Mouse (Mus musculus) thymus, adult 2 months (tissue): ENCODE data around the gene Mmp14. TPM values are rescaled to one million over a fixed set of nuclear protein-coding genes. Genes with fewer than 3 reads are reported as not detected.

Source experiments
- DNase-seq: peaks from one replicate; pipeline ENCODE4 v3.0.0; 2021
- H3K27ac ChIP-seq: fragments of 200-500 bp; 2 replicates; pipeline ENCODE4 v1.5.1; 2012; ENCODE audit warnings: low read length, control low read depth; ENCODE audit not compliant: control insufficient read depth, insufficient read depth
- H3K27me3 ChIP-seq: fragments of 200-500 bp; 2 replicates; pipeline ENCODE4 v1.6.1; 2012; ENCODE audit warnings: mild to moderate bottlenecking, low read length, moderate library complexity, mixed read lengths; ENCODE audit not compliant: control insufficient read depth, insufficient read depth
- H3K36me3 ChIP-seq: fragments of 200-500 bp; 2 replicates; pipeline ENCODE4 v1.6.1; 2012; ENCODE audit warnings: mild to moderate bottlenecking, low read length, moderate library complexity; ENCODE audit not compliant: control insufficient read depth, insufficient read depth
- H3K4me1 ChIP-seq: fragments of 200-500 bp; replicated peaks from 2 replicates; pipeline ENCODE4 v1.6.1; 2012; ENCODE audit warnings: low read length; ENCODE audit not compliant: control insufficient read depth, insufficient read depth
- H3K4me3 ChIP-seq: fragments of 200-500 bp; 2 replicates; pipeline ENCODE4 v1.5.1; 2012; ENCODE audit warnings: mild to moderate bottlenecking, low read length, control low read depth, moderate library complexity; ENCODE audit not compliant: control insufficient read depth, insufficient read depth
- CTCF ChIP-seq: fragments of 200-500 bp; IDR thresholded peaks from 2 replicates; pipeline ENCODE4 v1.5.1; 2012; ENCODE audit warnings: mild to moderate bottlenecking, control low read depth, low read length, moderate library complexity, borderline replicate concordance; ENCODE audit not compliant: control insufficient read depth, poor library complexity, insufficient read depth; ENCODE audit errors: extremely low read depth
- POLR2A ChIP-seq: fragments of 200-500 bp; IDR thresholded peaks from 2 replicates; pipeline ENCODE4 v1.6.1; 2012; ENCODE audit warnings: mild to moderate bottlenecking, low read length, control low read depth, moderate library complexity; ENCODE audit not compliant: control insufficient read depth, poor library complexity, insufficient read depth; ENCODE audit errors: extremely low read depth
- WGBS: fragments of 180-500 bp; shearing (Covaris S2); methylation state at CpG from one replicate; pipeline ENCODE4 v1.1.7; 2018; 5-methylcytosine and 5-hydroxymethylcytosine counted together
- polyA plus RNA-seq: library from polyadenylated mRNA; depleted of rRNA; stranded (reverse); fragments of >200 nt; gene quantifications from 2 replicates; pipeline ENCODE4 v1.2.3, GENCODE M21; 2012

The Mmp14 gene
- polyA plus RNA-seq, 1 experiment, result 76.5 TPM

DNA sequence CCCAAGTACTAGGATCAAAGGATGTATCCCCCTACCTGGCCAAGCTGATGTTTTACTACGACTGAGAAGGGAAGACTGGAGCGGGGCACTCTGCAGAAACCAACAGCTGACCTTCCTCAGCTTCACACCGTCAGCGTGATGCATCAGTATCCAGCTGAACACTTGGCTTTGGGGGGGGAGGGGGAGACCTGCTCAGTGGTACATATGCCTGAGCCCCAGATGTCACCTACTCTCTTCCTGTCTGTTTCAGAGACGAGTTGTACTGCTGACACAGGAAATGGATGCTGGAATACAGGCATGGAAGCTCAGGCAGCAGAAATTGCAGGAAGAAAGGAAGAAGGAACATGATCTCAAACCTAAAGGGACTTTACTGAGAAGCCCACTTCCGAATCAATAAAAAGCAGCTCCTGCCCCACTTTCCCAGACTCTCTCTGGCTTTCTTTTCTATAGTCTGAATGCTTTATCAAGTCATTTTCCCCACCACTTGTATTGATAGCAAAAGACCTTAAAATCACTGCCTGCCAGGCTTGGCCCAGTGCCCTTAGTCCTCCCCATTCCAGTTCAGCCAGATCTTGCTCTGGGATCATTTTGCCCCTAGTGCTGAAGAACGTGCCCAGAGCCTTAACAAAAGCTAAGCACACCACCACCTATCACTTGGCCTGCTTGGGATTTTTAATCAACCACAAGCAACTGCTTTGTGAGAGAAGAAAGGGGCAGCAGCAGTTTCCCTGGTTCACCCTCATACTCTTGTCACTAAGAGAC, 1.9 kb upstream of the Mmp14 start:
- H3K4me1 ChIP-seq, result peaks cover 27% of the 10 kb centered on the region
- TF ChIP-seq POLR2A, result no peak
- no peak for TF ChIP-seq CTCF

DNA sequence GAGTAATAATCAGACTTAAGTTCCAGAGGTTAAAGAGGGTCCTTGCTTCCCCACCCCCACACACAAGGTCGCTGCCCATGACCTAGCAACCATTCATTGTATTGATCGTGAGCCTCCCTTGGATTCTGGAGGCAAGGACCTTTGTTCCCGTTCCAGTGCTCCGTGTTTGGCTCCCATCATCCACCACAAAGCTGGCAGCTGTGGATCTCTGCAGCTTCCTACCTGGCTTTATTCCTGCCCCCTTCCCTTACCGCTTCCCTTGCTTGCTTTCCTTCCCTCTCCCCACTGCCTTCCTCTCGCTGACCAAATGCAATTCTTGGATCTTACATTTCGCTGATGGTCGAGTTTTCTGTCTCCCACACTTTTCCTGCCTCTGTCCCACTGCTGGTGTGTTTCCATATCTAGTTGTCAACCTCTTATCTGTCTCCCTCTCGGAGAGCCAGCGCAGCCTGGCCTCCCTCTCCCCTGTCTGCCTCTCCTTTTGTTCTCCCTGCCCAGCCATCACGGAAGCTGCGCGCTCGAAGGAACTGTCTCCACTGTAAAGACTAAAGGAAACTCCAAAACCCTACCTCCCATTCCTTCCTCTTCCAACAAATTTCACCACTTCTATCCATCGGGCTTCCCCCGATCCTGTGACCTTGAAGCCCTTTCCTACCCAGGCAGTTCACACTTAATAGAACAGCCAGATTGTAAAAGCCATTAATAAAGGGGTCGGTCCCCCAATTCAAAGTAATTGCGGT, 836 bp upstream of the Mmp14 start:
- no peak for TF ChIP-seq CTCF
- TF ChIP-seq POLR2A, result no peak
- Histone ChIP-seq H3K4me1 (peaks cover 27% of the 10 kb centered on the region), H3K36me3 (no peaks in the 10 kb centered on the region), H3K4me3 (no peak overlapping the region), H3K27ac (no peak overlapping the region), H3K27me3 (peaks cover 6% of the 10 kb centered on the region; the same call in 1 of the 2 replicates)
- WGBS, result 81% methylated on average over 18 of the region's 18 CpGs
- DNase-seq, result no peak

More for the DNA sequence above, 1.9 kb upstream of the Mmp14 start:
- 77% methylated on average over 7 of the region's 7 CpGs for WGBS
- H3K27ac ChIP-seq, result no peak overlapping the region
- H3K4me3 ChIP-seq, result no peak overlapping the region
- DNase-seq, result no peak
- H3K36me3 ChIP-seq, result no peaks in the 10 kb centered on the region
- H3K27me3 ChIP-seq, result peaks cover 6% of the 10 kb centered on the region; the same call in 1 of the 2 replicates

DNA sequence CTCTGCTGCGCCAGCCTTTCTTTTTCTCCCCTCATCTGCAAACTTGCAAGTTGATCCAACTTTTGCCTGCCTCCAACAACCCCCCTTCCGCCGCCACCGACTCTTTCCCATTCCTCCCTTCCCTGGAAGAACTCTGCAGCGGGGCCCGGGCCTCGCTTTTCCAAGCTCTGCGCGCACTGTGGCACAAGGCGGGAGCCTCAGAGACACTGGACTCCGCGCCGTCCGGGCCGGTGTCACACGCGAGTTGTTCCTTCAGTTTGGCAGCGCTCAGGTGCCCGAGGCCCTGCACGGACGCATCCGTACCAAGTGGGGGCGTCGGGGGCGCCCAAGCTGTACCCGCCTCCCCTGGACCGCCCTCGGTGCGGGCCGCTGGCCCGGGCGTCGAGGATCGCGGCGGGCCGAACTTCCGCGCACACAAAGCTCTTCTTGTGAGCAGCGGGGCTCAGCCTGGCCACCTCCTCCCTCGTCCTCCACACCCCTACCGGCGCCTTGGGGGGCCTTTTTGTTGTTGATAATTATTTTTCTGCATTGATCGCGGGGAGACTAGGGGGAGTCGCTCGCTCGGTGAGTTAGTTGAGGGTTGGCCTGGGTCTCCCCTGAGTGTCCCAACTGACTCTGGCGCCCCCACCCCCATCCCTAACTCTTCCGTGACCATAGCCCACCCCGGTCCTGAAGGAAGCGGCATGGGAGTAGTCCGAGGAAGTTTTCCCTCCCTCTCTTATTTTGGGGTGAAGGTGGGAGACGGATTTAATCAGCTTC, 845 bp downstream of the Mmp14 start:
- 26% methylated on average over 54 of the region's 54 CpGs for WGBS
- H3K27me3 ChIP-seq, result peaks cover 6% of the 10 kb centered on the region; the same call in 1 of the 2 replicates
- DNase-seq, result no peak
- H3K4me3 ChIP-seq, result peak overlapping the region; percentile 37
- no peaks in the 10 kb centered on the region for H3K36me3 ChIP-seq
- H3K4me1 ChIP-seq, result peaks cover 27% of the 10 kb centered on the region
- H3K27ac ChIP-seq, result no peak overlapping the region
- TF ChIP-seq CTCF, result no peak
- TF ChIP-seq POLR2A, result no peak

DNA sequence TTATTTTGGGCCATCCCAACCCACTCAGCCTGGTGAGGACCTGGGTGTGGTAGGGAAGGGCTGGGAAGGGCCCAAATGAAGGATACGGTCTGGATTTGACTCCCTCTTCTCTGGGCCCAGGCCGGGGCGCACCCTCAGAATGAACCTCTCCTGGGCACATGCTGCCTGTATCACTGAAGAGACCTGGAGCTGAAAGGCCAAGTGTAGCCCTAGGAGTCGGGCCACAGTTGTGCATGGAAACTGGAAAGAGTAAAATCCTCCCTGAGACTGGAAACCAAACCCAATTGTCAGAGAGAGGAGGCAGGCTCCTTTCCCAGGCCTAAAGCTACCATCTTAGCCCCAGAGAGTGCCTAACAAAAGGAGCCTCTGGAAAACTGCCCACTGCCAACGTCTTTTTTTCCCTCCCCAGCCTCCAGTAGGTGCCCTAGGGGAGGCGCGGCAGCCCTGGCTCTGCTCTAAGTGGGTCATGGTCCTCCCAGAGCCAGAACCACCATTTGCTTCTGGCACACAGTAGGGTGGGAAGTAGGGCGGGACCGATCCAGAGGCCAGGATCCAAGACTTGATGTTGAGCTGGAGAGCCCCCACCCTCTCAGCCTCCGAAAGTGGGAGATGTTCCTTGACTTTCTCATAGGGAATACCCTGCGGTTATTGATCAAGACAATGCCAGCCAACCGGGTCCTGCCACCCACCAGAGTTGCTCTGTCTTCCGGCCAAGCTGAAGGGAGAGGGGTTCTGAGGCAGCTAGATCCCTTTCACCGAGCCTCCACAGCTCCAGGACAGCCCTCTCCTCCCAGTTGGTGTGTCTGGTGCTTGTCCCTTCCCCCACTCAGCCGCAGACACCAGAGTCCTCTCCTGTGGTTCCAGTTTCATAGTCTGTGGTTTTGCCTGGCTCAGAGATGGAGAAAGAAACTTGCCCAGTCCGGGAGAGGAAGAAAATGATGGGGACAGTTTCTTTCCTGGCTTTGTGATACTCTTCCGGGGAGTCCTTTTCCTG, 1.7 kb downstream of the Mmp14 start:
- Histone ChIP-seq H3K27me3 (peaks cover 6% of the 10 kb centered on the region; the same call in 1 of the 2 replicates), H3K4me3 (peak overlapping the region; percentile 37), H3K27ac (peak overlapping the region; percentile 12; the same call in 1 of the 2 replicates), H3K4me1 (peaks cover 27% of the 10 kb centered on the region), H3K36me3 (no peaks in the 10 kb centered on the region)
- DNase-seq, result no peak
- no peak for TF ChIP-seq POLR2A
- TF ChIP-seq CTCF, result no peak
- WGBS, result 59% methylated on average over 17 of the region's 17 CpGs

DNA sequence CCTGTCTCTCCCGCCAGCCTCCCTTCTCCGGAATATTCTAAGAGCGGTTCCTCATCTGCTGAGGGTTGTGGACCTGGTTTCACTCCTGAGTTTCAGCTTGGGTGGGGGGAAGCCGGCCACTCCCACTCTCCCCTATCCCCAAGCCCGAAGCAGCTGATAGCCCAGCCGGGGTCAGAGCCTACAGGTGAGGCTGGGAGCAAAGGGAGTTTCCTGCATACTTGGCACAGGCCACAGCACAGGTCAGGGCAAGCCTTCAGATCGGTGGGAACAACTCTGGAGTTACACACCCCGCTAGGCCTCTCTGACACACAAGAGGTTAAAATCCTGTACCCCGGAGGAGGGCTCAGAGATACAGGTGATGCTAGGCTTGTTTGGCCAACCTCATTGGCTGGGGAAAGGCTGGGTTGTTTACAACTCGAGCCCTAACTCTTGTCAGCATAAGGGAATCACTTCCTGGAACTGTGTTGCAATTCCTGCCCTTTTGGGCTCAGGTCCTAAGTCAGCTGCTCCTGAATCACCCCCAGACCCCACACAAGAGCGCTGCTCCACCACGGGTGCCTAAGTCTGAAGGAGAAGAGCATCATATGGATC, 2.6 kb downstream of the Mmp14 start:
- TF ChIP-seq CTCF, result no peak
- no peak for TF ChIP-seq POLR2A
- H3K27me3 ChIP-seq, result peaks cover 6% of the 10 kb centered on the region; the same call in 1 of the 2 replicates
- H3K4me1 ChIP-seq, result peaks cover 27% of the 10 kb centered on the region
- no peak overlapping the region for H3K4me3 ChIP-seq
- no peaks in the 10 kb centered on the region for H3K36me3 ChIP-seq
- 85% methylated on average over 12 of the region's 12 CpGs for WGBS
- no peak for DNase-seq
- H3K27ac ChIP-seq, result no peak overlapping the region
